ENCODE assay signal across 16 mouse cellular contexts in genomic region chr17:51882566-51882965, GRCm38 (mm10). TPM values are rescaled to one million over a fixed set of nuclear protein-coding genes. Genes with fewer than 3 reads are reported as not detected.
A peak's percentile ranks its signal among the peaks of the same experiment; 100 is the strongest.
DNase-seq lines count a peak whose midpoint lies in the region.
"Had no signal": no experiment of that assay in that cellular context is flagged by ENCODE, and none has a peak within 500 bp of the region (broad histone marks: within the 10 kb centered on the region; RNA-seq: fewer than 3 reads in every experiment).

No protein-coding gene starts in this region.

- DNase-seq in naive thymus-derived CD4-positive, alpha-beta T cell, adult 2 months (ENCODE audit: low read depth) = peak; percentile 69
- peak; percentile 79 for DNase-seq in thymus, postnatal 0 days (ENCODE audit: low spot score)
- peak; percentile 59 for DNase-seq in thymus, postnatal 25 days
- no peak for DNase-seq in frontal cortex, postnatal 10 days (ENCODE audit: low spot score in 2 of 2)
- DNase-seq in cerebellum, postnatal 4 days (ENCODE audit: low spot score in 2 of 2) = no peak
- no peak for DNase-seq in adrenal gland, adult (ENCODE audit: inconsistent age in 2 of 2, low spot score in 1 of 2)
- DNase-seq: adrenal gland, postnatal 10 days; cerebellum, adult 11 months; cerebellum, adult 2 months; cerebellum, adult 9-11 months; cerebellum, postnatal 25 days; forebrain, postnatal 0 days; gastrocnemius, postnatal 25 days; heart, adult 18-20 months; heart, postnatal 14 days; heart, postnatal 4 days had no signal

RNA-seq across cellular contexts. Expression of gene Satb1, which starts 49.5 kb away (rescaled TPM):
- polyA plus RNA-seq in thymus, postnatal 0 days (2015; fragmentation: Nextera tagmentation; extraction: Ambion mirVana) = 728 and 901 TPM in 2 replicates

Comparison
In these comparisons a context has a peak if more than half of its experiments do, and no peak if none do; other contexts are left out.
1. DNase-seq: peak in naive thymus-derived CD4-positive, alpha-beta T cell, adult 2 months (single experiment), thymus, postnatal 0 days (single experiment) and thymus, postnatal 25 days (single experiment); none in frontal cortex, postnatal 10 days (0 of 2), cerebellum, postnatal 4 days (0 of 2) and adrenal gland, adult (0 of 2).